Mouse (Mus musculus) kidney, adult 2 months (tissue): ENCODE measurements around the gene Tpm3.

Experiments
- CTCF ChIP-seq: fragments of 200-500 bp; conservative IDR thresholded peaks from 2 replicates; pipeline ENCODE4 v1.5.1; 2011; ENCODE audit warnings: low read depth, mild to moderate bottlenecking, control low read depth, low read length, moderate library complexity, mixed read lengths; ENCODE audit not compliant: insufficient read depth, insufficient read length
- POLR2A ChIP-seq: fragments of 200-500 bp; IDR thresholded peaks from one replicate; pipeline ENCODE4 v1.6.1; 2011; ENCODE audit warnings: low read depth, low read length, control low read depth

DNA sequence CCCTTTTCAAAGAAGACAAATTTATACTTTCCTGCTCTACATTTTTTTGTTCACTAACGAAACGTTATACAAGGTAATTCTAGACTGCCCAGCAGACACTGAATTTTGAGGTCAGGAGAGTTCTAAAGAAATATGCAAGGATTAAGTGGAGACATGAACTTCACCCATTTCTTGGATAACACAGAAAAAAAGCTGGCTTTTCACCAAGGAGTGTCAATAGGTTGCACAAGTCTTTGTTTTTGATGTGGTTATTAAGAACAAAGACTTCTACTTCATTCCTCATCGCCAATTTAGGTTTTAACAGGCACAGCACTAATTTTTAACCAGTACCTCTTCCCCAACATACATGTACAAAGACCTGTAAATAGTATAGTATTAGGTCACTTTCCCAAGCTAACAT is 22.8 kb upstream of the Tpm3 start:
- no peak for TF ChIP-seq POLR2A
- no peak for TF ChIP-seq CTCF
